Mouse (Mus musculus) lung, postnatal 0 days (tissue): ENCODE measurements around the gene Ncoa3. TPM values are rescaled to one million over a fixed set of nuclear protein-coding genes. Genes with fewer than 3 reads are reported as not detected.

ENCODE experiments used
- ATAC-seq: fragments of 200-750 bp; cut with Nextera tagmentation; 2 replicates; pipeline ENCODE4 v1.8.0; 2017; ENCODE audit warnings: moderate library complexity
- DNase-seq: peaks from one replicate; pipeline ENCODE4 v3.0.0-alpha.2; 2016; ENCODE audit warnings: low spot score
- H3K27ac ChIP-seq: fragments of 300-500 bp; sonication (generic); 2 replicates; pipeline ENCODE4 v1.5.1; 2014; ENCODE audit warnings: antibody characterized with exemption, mild to moderate bottlenecking, low read length, mixed read lengths
- H3K27me3 ChIP-seq: fragments of 300-500 bp; sonication (generic); replicated peaks from 2 replicates; pipeline ENCODE4 v1.6.1; 2014; ENCODE audit warnings: low read length, mixed read lengths; ENCODE audit not compliant: insufficient read depth
- H3K36me3 ChIP-seq: fragments of 300-500 bp; sonication (generic); 2 replicates; pipeline ENCODE4 v1.6.1; 2014; ENCODE audit warnings: low read length, mixed read lengths; ENCODE audit not compliant: insufficient read depth
- H3K4me1 ChIP-seq: fragments of 300-500 bp; sonication (generic); 2 replicates; pipeline ENCODE4 v1.6.1; 2014; ENCODE audit warnings: antibody characterized with exemption, low read depth, low read length, mixed read lengths; ENCODE audit not compliant: insufficient read depth
- H3K4me2 ChIP-seq: fragments of 300-500 bp; sonication (generic); replicated peaks from 2 replicates; pipeline ENCODE4 v1.6.1; 2014; ENCODE audit warnings: low read depth, mild to moderate bottlenecking, low read length, moderate library complexity, mixed read lengths
- H3K4me3 ChIP-seq: fragments of 300-500 bp; sonication (generic); 2 replicates; pipeline ENCODE4 v1.5.1; 2014; ENCODE audit warnings: low read depth, low read length
- H3K9ac ChIP-seq: fragments of 300-500 bp; sonication (generic); replicated peaks from 2 replicates; pipeline ENCODE4 v1.6.1; 2014; ENCODE audit warnings: low read depth, mild to moderate bottlenecking
- H3K9me3 ChIP-seq: fragments of 300-500 bp; sonication (generic); 2 replicates; pipeline ENCODE4 v1.6.1; 2016; ENCODE audit warnings: low read length, mixed read lengths
- CTCF ChIP-seq: IDR thresholded peaks from 2 replicates; pipeline ENCODE4 v1.5.1; 2016; ENCODE audit warnings: antibody characterized with exemption, mild to moderate bottlenecking
- EP300 ChIP-seq: IDR thresholded peaks from 2 replicates; pipeline ENCODE4 v1.6.1; 2016; ENCODE audit warnings: antibody characterized with exemption, mild to moderate bottlenecking, control low read depth
- WGBS: fragments of 180-500 bp; shearing (Covaris S2); extraction: QIAGEN DNeasy Blood & Tissue Kit; methylation state at CpG from one replicate; pipeline ENCODE4 v1.1.7; 2014; 5-methylcytosine and 5-hydroxymethylcytosine counted together
- polyA plus RNA-seq: library from polyadenylated mRNA; unstranded; fragments of >200 nt; fragmentation: Nextera tagmentation; extraction: Ambion mirVana; gene quantifications from 2 replicates; pipeline ENCODE4 v1.2.1, GENCODE M21; 2015

The Ncoa3 gene
- polyA plus RNA-seq, 1 experiment from 2014 or later, result 8.5 TPM

GRCm38 (mm10) chr2:165999790-166000189 is 7.4 kb downstream of the Ncoa3 start:
- ATAC-seq (no peak), DNase-seq (no peak)
- Histone ChIP-seq H3K9me3 (no peaks in the 10 kb centered on the region), H3K4me3 (no peak overlapping the region), H3K36me3 (no peaks in the 10 kb centered on the region), H3K9ac (no peak overlapping the region), H3K27me3 (no peaks in the 10 kb centered on the region), H3K4me2 (no peak overlapping the region), H3K4me1 (no peaks in the 10 kb centered on the region; the same call in 1 of the 2 replicates), H3K27ac (no peak overlapping the region)
- WGBS, result 26% methylated on average over 5 of the region's 5 CpGs
- no peak for TF ChIP-seq EP300
- no peak for TF ChIP-seq CTCF

DNA sequence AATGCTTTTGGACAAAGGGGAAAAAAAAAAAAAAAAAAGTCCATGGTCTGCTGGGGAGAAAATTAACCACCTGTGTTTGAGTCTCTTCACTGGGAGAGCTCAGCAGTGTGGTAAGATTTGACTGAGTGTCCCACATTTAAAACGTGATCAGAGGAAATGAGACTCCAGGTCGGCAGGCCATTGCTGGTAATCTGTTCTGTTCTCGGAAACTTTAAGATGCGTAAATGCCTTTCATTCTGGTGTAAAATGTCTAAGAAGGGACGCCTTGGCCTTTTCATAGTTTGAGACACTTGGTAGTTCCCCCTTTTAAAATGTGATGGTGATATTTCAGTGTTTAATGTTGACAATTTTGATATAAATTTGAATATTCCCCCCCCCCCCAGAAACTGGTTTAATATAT is 7.8 kb downstream of the Ncoa3 start:
- no peak for DNase-seq

GRCm38 (mm10) chr2:166000769-166001168 is 8.3 kb downstream of the Ncoa3 start:
- Histone ChIP-seq H3K4me2 (no peak overlapping the region), H3K4me3 (no peak overlapping the region), H3K9me3 (no peaks in the 10 kb centered on the region), H3K36me3 (no peaks in the 10 kb centered on the region), H3K27me3 (no peaks in the 10 kb centered on the region), H3K4me1 (no peaks in the 10 kb centered on the region; the same call in 1 of the 2 replicates), H3K9ac (no peak overlapping the region), H3K27ac (no peak overlapping the region)
- ATAC-seq (no peak), DNase-seq (no peak)
- 36% methylated on average over 5 of the region's 5 CpGs for WGBS
- TF ChIP-seq EP300 (no peak), CTCF (no peak)

More for the DNA sequence above, 7.8 kb downstream of the Ncoa3 start:
- Histone ChIP-seq H3K27ac (no peak overlapping the region), H3K4me3 (no peak overlapping the region), H3K36me3 (no peaks in the 10 kb centered on the region), H3K9ac (no peak overlapping the region), H3K27me3 (no peaks in the 10 kb centered on the region), H3K9me3 (no peaks in the 10 kb centered on the region), H3K4me2 (no peak overlapping the region), H3K4me1 (no peaks in the 10 kb centered on the region; the same call in 1 of the 2 replicates)
- TF ChIP-seq EP300, result no peak
- no peak for TF ChIP-seq CTCF
- no peak for ATAC-seq
- WGBS, result 32% methylated on average over 5 of the region's 5 CpGs

- Histone ChIP-seq H3K4me2 (no peak overlapping the region), H3K9me3 (no peaks in the 10 kb centered on the region), H3K36me3 (no peaks in the 10 kb centered on the region), H3K4me1 (no peaks in the 10 kb centered on the region; the same call in 1 of the 2 replicates), H3K27me3 (no peaks in the 10 kb centered on the region), H3K4me3 (no peak overlapping the region), H3K9ac (no peak overlapping the region), H3K27ac (peak overlapping the region; percentile 43; the same call in 1 of the 2 replicates)
- DNase-seq, result no peak
- TF ChIP-seq EP300, result no peak
- no peak for TF ChIP-seq CTCF
- 52% methylated on average over 2 of the region's 2 CpGs for WGBS
- ATAC-seq, result no peak
Measured at GRCm38 (mm10) chr2:166001362-166001761, 8.9 kb downstream of the Ncoa3 start.

GRCm38 (mm10) chr2:166001768-166002167 is 9.3 kb downstream of the Ncoa3 start:
- Histone ChIP-seq H3K9ac (no peak overlapping the region), H3K27me3 (no peaks in the 10 kb centered on the region), H3K4me1 (no peaks in the 10 kb centered on the region; the same call in 1 of the 2 replicates), H3K36me3 (no peaks in the 10 kb centered on the region), H3K9me3 (no peaks in the 10 kb centered on the region), H3K27ac (peak overlapping the region; percentile 43; the same call in 1 of the 2 replicates), H3K4me3 (no peak overlapping the region), H3K4me2 (no peak overlapping the region)
- no peak for TF ChIP-seq EP300
- no peak for TF ChIP-seq CTCF
- ATAC-seq (peak; percentile 23; the same call in 1 of the 2 replicates), DNase-seq (peak; percentile 41)
- 43% methylated on average over 2 of the region's 2 CpGs for WGBS

- no peaks in the 10 kb centered on the region for H3K9me3 ChIP-seq
- WGBS, result 57% methylated on average over 4 of the region's 4 CpGs
- ATAC-seq (no peak), DNase-seq (no peak)
- H3K9ac ChIP-seq, result no peak overlapping the region
- no peaks in the 10 kb centered on the region for H3K27me3 ChIP-seq
- no peak overlapping the region for H3K4me2 ChIP-seq
- H3K27ac ChIP-seq, result 0 out of 2 replicates have a peak overlapping the region, but pooled peaks have one; percentile 14
- no peak overlapping the region for H3K4me3 ChIP-seq
- no peaks in the 10 kb centered on the region for H3K36me3 ChIP-seq
- no peaks in the 10 kb centered on the region; the same call in 1 of the 2 replicates for H3K4me1 ChIP-seq
- TF ChIP-seq EP300 (no peak), CTCF (no peak)
Measured at GRCm38 (mm10) chr2:166002429-166002828, 10.0 kb downstream of the Ncoa3 start.

GRCm38 (mm10) chr2:166003004-166003403 is 10.6 kb downstream of the Ncoa3 start:
- no peaks in the 10 kb centered on the region; the same call in 1 of the 2 replicates for H3K4me1 ChIP-seq
- H3K27me3 ChIP-seq, result no peaks in the 10 kb centered on the region
- H3K4me3 ChIP-seq, result no peak overlapping the region
- ATAC-seq, result no peak
- no peak overlapping the region for H3K9ac ChIP-seq
- no peaks in the 10 kb centered on the region for H3K9me3 ChIP-seq
- peak; percentile 48 for DNase-seq
- H3K36me3 ChIP-seq, result no peaks in the 10 kb centered on the region
- 10% methylated on average over 1 of the region's 1 CpGs for WGBS
- TF ChIP-seq CTCF, result peak; percentile 62
- TF ChIP-seq EP300, result no peak
- H3K4me2 ChIP-seq, result no peak overlapping the region
- no peak overlapping the region for H3K27ac ChIP-seq
